Comparison of ENCODE assay signal across 9 mouse cellular contexts in the genomic region with DNA sequence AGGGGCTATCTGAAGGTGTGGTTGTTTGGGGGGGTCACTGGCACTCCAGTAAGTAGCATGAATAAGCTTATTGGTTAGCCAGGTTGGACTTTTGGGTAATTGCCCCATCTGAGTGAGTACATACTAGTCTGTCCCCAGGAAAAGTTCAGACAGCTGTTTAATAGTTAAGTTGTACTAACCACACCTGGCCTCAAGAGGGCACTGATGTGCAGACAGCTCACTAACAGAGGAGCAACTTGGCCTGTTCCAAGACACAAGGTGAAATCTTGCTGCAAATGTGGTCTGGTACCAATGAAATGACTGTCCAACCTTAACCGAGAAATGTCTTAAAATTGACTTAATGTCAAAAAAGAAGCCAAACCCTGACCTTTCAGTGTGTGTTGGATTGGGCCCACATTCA. TPM values are rescaled to one million over a fixed set of nuclear protein-coding genes. Genes with fewer than 3 reads are reported as not detected.
DNase-seq lines count a peak whose midpoint lies in the region; ATAC-seq and TF ChIP-seq lines count a peak whose summit lies in the region.
"Had no signal": no experiment of that assay in that cellular context is flagged by ENCODE, and none has a peak within 500 bp of the region (broad histone marks: within the 10 kb centered on the region; RNA-seq: fewer than 3 reads in every experiment).

No protein-coding gene starts in this region.

- no peak overlapping the region for H3K4me2 ChIP-seq in midbrain, postnatal 0 days (ENCODE audit: low read depth, low read length, poor library complexity, severe bottlenecking)
- H3K4me2 ChIP-seq in midbrain, embryonic 15.5 days = no peak overlapping the region
- H3K4me2 ChIP-seq in embryonic facial prominence, embryonic 11.5 days (ENCODE audit: low read depth, low read length) = no peak overlapping the region
- H3K4me2 ChIP-seq: lung, embryonic 15.5 days had no signal

- H3K27me3 ChIP-seq in midbrain, postnatal 0 days (ENCODE audit: insufficient read depth, low read length) = no peaks in the 10 kb centered on the region
- H3K27me3 ChIP-seq in midbrain, embryonic 15.5 days (replicated peaks) = no peaks in the 10 kb centered on the region
- no peaks in the 10 kb centered on the region for H3K27me3 ChIP-seq in embryonic facial prominence, embryonic 11.5 days (ENCODE audit: control insufficient read depth, insufficient read depth, low read length)
- H3K27me3 ChIP-seq: lung, embryonic 15.5 days had no signal

- H3K27ac ChIP-seq in midbrain, postnatal 0 days (ENCODE audit: low read depth, low read length) = no peak overlapping the region
- H3K27ac ChIP-seq in midbrain, embryonic 15.5 days = no peak overlapping the region
- H3K27ac ChIP-seq in embryonic facial prominence, embryonic 11.5 days (replicated peaks; ENCODE audit: low read depth, low read length) = no peak overlapping the region
- H3K27ac ChIP-seq: lung, embryonic 15.5 days had no signal

- H3K4me3 ChIP-seq in midbrain, postnatal 0 days (ENCODE audit: low read depth, low read length) = no peak overlapping the region
- H3K4me3 ChIP-seq in midbrain, embryonic 15.5 days = no peak overlapping the region
- H3K4me3 ChIP-seq in embryonic facial prominence, embryonic 11.5 days (ENCODE audit: low read depth, low read length) = no peak overlapping the region
- H3K4me3 ChIP-seq: lung, embryonic 15.5 days had no signal

- no peak overlapping the region for H3K9ac ChIP-seq in midbrain, postnatal 0 days (replicated peaks; ENCODE audit: low read length, poor library complexity, severe bottlenecking)
- no peak overlapping the region for H3K9ac ChIP-seq in midbrain, embryonic 15.5 days
- H3K9ac ChIP-seq in embryonic facial prominence, embryonic 11.5 days (replicated peaks; ENCODE audit: low read length) = no peak overlapping the region
- H3K9ac ChIP-seq: lung, embryonic 15.5 days had no signal

- H3K4me1 ChIP-seq in midbrain, postnatal 0 days (ENCODE audit: insufficient read depth, low read length) = no peaks in the 10 kb centered on the region
- no peaks in the 10 kb centered on the region for H3K4me1 ChIP-seq in midbrain, embryonic 15.5 days
- no peaks in the 10 kb centered on the region for H3K4me1 ChIP-seq in embryonic facial prominence, embryonic 11.5 days (ENCODE audit: control insufficient read depth, insufficient read depth, low read length)
- H3K4me1 ChIP-seq: lung, embryonic 15.5 days had no signal

- DNase-seq in embryo, embryonic 10 days (ENCODE audit: low spot score) = peak; percentile 39
- no peak for DNase-seq in embryo, embryonic 9.5 days (ENCODE audit: extremely low spot score)
- DNase-seq in midbrain, postnatal 0 days (ENCODE audit: low spot score) = peak; percentile 61
- DNase-seq in embryonic facial prominence, embryonic 11.5 days (ENCODE audit: low spot score) = peak; percentile 44
- peak; percentile 11 for DNase-seq in telencephalon, adult 2 months (ENCODE audit: low read depth, low spot score)
- DNase-seq in ovary, postnatal 10 days (ENCODE audit: low spot score) = no peak

- no peak for ATAC-seq in midbrain, postnatal 0 days (ENCODE audit: low FRiP score)
- no peak for ATAC-seq in midbrain, embryonic 15.5 days (replicated peaks)
- ATAC-seq in embryonic facial prominence, embryonic 11.5 days (replicated peaks; ENCODE audit: insufficient number of reproducible peaks, low FRiP score, low TSS enrichment, low read depth) = no peak
- no peak; the same call in 1 of the 2 replicates for ATAC-seq in megakaryocyte progenitor cell, adult 5-6 weeks (replicated peaks; ENCODE audit: poor library complexity)

- peak; percentile 84 for TF ChIP-seq CTCF in midbrain, postnatal 0 days (IDR thresholded peaks at IDR 0.05)

- H3K9me3 ChIP-seq in midbrain, postnatal 0 days (ENCODE audit: low read length) = no peaks in the 10 kb centered on the region
- H3K9me3 ChIP-seq in midbrain, embryonic 15.5 days = no peaks in the 10 kb centered on the region
- H3K9me3 ChIP-seq in embryonic facial prominence, embryonic 11.5 days (replicated peaks; ENCODE audit: control insufficient read depth, low read length) = no peaks in the 10 kb centered on the region
- H3K9me3 ChIP-seq: lung, embryonic 15.5 days had no signal

- 73% methylated on average over 1 of the region's 1 CpGs for WGBS in midbrain, postnatal 0 days
- WGBS in midbrain, embryonic 15.5 days = 84% methylated on average over 1 of the region's 1 CpGs
- 80% methylated on average over 1 of the region's 1 CpGs for WGBS in embryonic facial prominence, embryonic 11.5 days

- peaks cover 8% of the 10 kb centered on the region; the same call in 1 of the 2 replicates for H3K36me3 ChIP-seq in midbrain, postnatal 0 days (ENCODE audit: insufficient read depth, low read length)
- H3K36me3 ChIP-seq in midbrain, embryonic 15.5 days (replicated peaks) = peaks cover 10% of the 10 kb centered on the region; the same call in 1 of the 2 replicates
- H3K36me3 ChIP-seq in embryonic facial prominence, embryonic 11.5 days (replicated peaks; ENCODE audit: control insufficient read depth, insufficient read depth, low read depth, low read length) = peaks cover under 1% of the 10 kb centered on the region; the same call in 1 of the 2 replicates

RNA-seq across cellular contexts. Expression of gene Fam89a, which starts 12.4 kb away (rescaled TPM):
- total RNA-seq in midbrain, postnatal 0 days (2014; rRNA removed) = 1.2 TPM in 1 of 2 replicates, not detected in the other
- polyA plus RNA-seq in midbrain, postnatal 0 days (2015; fragmentation: Nextera tagmentation; extraction: Ambion mirVana) = 0.25 and 0.26 TPM in 2 replicates
- polyA plus RNA-seq in midbrain, embryonic 15.5 days (2015; fragmentation: Nextera tagmentation; extraction: Ambion mirVana) = 0.17 and 0.37 TPM in 2 replicates
- polyA plus RNA-seq in embryonic facial prominence, embryonic 11.5 days (2014; fragmentation: Nextera tagmentation; extraction: Ambion mirVana) = 6.0 and 6.8 TPM in 2 replicates
- not detected in 2 replicates for total RNA-seq in megakaryocyte progenitor cell, adult 5-6 weeks (2015)
- total RNA-seq in megakaryocyte progenitor cell, adult 5-6 weeks (2017) = not detected in 2 replicates

RNA-seq across cellular contexts. Expression of gene Arv1, which starts 17.3 kb away (rescaled TPM):
- 22.5 and 25.4 TPM in 2 replicates for total RNA-seq in midbrain, postnatal 0 days (2014; rRNA removed)
- 35.2 and 35.7 TPM in 2 replicates for polyA plus RNA-seq in midbrain, postnatal 0 days (2015; fragmentation: Nextera tagmentation; extraction: Ambion mirVana)
- polyA plus RNA-seq in midbrain, embryonic 15.5 days (2015; fragmentation: Nextera tagmentation; extraction: Ambion mirVana) = 32.7 and 37.6 TPM in 2 replicates
- 25.7 and 27.1 TPM in 2 replicates for polyA plus RNA-seq in embryonic facial prominence, embryonic 11.5 days (2014; fragmentation: Nextera tagmentation; extraction: Ambion mirVana)
- 10.1 and 13.3 TPM in 2 replicates for total RNA-seq in megakaryocyte progenitor cell, adult 5-6 weeks (2015)
- total RNA-seq in megakaryocyte progenitor cell, adult 5-6 weeks (2017) = 4.0 and 5.8 TPM in 2 replicates

RNA-seq across cellular contexts. Expression of gene Ttc13, which starts 17.5 kb away (rescaled TPM):
- 64.8 and 76.5 TPM in 2 replicates for total RNA-seq in midbrain, postnatal 0 days (2014; rRNA removed)
- polyA plus RNA-seq in midbrain, postnatal 0 days (2015; fragmentation: Nextera tagmentation; extraction: Ambion mirVana) = 64.0 and 66.5 TPM in 2 replicates
- 69.4 and 70.2 TPM in 2 replicates for polyA plus RNA-seq in midbrain, embryonic 15.5 days (2015; fragmentation: Nextera tagmentation; extraction: Ambion mirVana)
- 52.1 and 55.1 TPM in 2 replicates for polyA plus RNA-seq in embryonic facial prominence, embryonic 11.5 days (2014; fragmentation: Nextera tagmentation; extraction: Ambion mirVana)
- 49.9 and 51.7 TPM in 2 replicates for total RNA-seq in megakaryocyte progenitor cell, adult 5-6 weeks (2015)
- 52.1 and 52.3 TPM in 2 replicates for total RNA-seq in megakaryocyte progenitor cell, adult 5-6 weeks (2017)

RNA-seq across cellular contexts. Expression of gene Trim67, which starts 53.6 kb away (rescaled TPM):
- 87.1 and 104 TPM in 2 replicates for total RNA-seq in midbrain, postnatal 0 days (2014; rRNA removed)
- 22.0 and 25.6 TPM in 2 replicates for polyA plus RNA-seq in midbrain, postnatal 0 days (2015; fragmentation: Nextera tagmentation; extraction: Ambion mirVana)
- polyA plus RNA-seq in midbrain, embryonic 15.5 days (2015; fragmentation: Nextera tagmentation; extraction: Ambion mirVana) = 29.2 and 30.8 TPM in 2 replicates
- polyA plus RNA-seq in embryonic facial prominence, embryonic 11.5 days (2014; fragmentation: Nextera tagmentation; extraction: Ambion mirVana) = 1.2 and 1.4 TPM in 2 replicates
- total RNA-seq in megakaryocyte progenitor cell, adult 5-6 weeks (2015) = not detected in 2 replicates
- 0.07 TPM in 1 of 2 replicates, not detected in the other for total RNA-seq in megakaryocyte progenitor cell, adult 5-6 weeks (2017)

Comparison
In these comparisons a context has a peak if more than half of its experiments do, and no peak if none do; other contexts are left out.
1. DNase-seq: peak in embryo, embryonic 10 days (single experiment), midbrain, postnatal 0 days (single experiment), embryonic facial prominence, embryonic 11.5 days (single experiment) and telencephalon, adult 2 months (single experiment); none in embryo, embryonic 9.5 days (single experiment) and ovary, postnatal 10 days (single experiment).